Mouse (Mus musculus) activated CD4-positive, CD25-positive, alpha-beta regulatory T cell, adult 4 months (primary cell): Measurements from ENCODE around the gene Drc1. TPM values are rescaled to one million over a fixed set of nuclear protein-coding genes. Genes with fewer than 3 reads are reported as not detected.
A peak's percentile ranks its signal among the peaks of the same experiment; 100 is the strongest.

Experiments used
- ATAC-seq: one replicate; pipeline ENCODE4 v1.8.0; 2017
- polyA plus RNA-seq, 2 experiments: library from polyadenylated mRNA; unstranded; fragments of 100-300 nt; shearing (Covaris generic); gene quantifications; one replicate each; pipeline ENCODE4 v1.2.1; 2017

Drc1 gene
- polyA plus RNA-seq: 10 to 100 TPM in 1 of 2 experiments, 1 to 10 TPM in 1; 8.1 to 13.2 TPM

GRCm38 (mm10) chr5:30281291-30281732 lies at the start of gene Drc1:
Gene Drc1 (plus strand): TSS chr5:30281388.
- ATAC-seq: no peak

- ATAC-seq: no peak
These were observed 49.3 kb upstream of the Drc1 start for GRCm38 (mm10) chr5:30231891-30232270.

GRCm38 (mm10) chr5:30232271-30232971 lies 48.8 kb upstream of the Drc1 start, which contains the start of gene Selenoi:
Gene Selenoi (plus strand): TSS chr5:30232581.
- peak; percentile 98 for ATAC-seq

- ATAC-seq: no peak
These were observed 48.1 kb upstream of the Drc1 start for GRCm38 (mm10) chr5:30233042-30233441.

- no peak for ATAC-seq
These were observed 47.2 kb upstream of the Drc1 start for GRCm38 (mm10) chr5:30233979-30234378.

- no peak for ATAC-seq
These were observed 45.5 kb upstream of the Drc1 start for GRCm38 (mm10) chr5:30235641-30236126.

- no peak for ATAC-seq
These were observed 42.7 kb upstream of the Drc1 start for GRCm38 (mm10) chr5:30238533-30238932.

GRCm38 (mm10) chr5:30240552-30240951 lies 40.6 kb upstream of the Drc1 start:
- peak; percentile 82 for ATAC-seq

- ATAC-seq: no peak
These were observed 38.8 kb upstream of the Drc1 start for GRCm38 (mm10) chr5:30242410-30242809.

- peak; percentile 61 for ATAC-seq
These were observed 37.4 kb upstream of the Drc1 start for GRCm38 (mm10) chr5:30243741-30244140.

- ATAC-seq: no peak
These were observed 35.2 kb upstream of the Drc1 start for GRCm38 (mm10) chr5:30245861-30246416.

- ATAC-seq: no peak
These were observed 33.5 kb upstream of the Drc1 start for GRCm38 (mm10) chr5:30247666-30248065.

GRCm38 (mm10) chr5:30255567-30256354 lies 25.4 kb upstream of the Drc1 start:
- ATAC-seq: no peak

- ATAC-seq: no peak
These were observed 22.4 kb upstream of the Drc1 start for GRCm38 (mm10) chr5:30258776-30259175.

- ATAC-seq: no peak
These were observed 10.5 kb upstream of the Drc1 start for GRCm38 (mm10) chr5:30270571-30271190.

GRCm38 (mm10) chr5:30271599-30272281 lies 9.4 kb upstream of the Drc1 start:
- ATAC-seq: no peak

- no peak for ATAC-seq
These were observed 4.8 kb upstream of the Drc1 start for GRCm38 (mm10) chr5:30276361-30276760.

GRCm38 (mm10) chr5:30278952-30279351 lies 2.2 kb upstream of the Drc1 start:
- ATAC-seq: no peak

GRCm38 (mm10) chr5:30279446-30279845 lies 1.7 kb upstream of the Drc1 start:
- no peak for ATAC-seq

- ATAC-seq: no peak
These were observed 324 bp upstream of the Drc1 start for GRCm38 (mm10) chr5:30280864-30281263.

- ATAC-seq: no peak
These were observed 5.0 kb downstream of the Drc1 start for GRCm38 (mm10) chr5:30285944-30286799.
